Mouse (Mus musculus) intestine, embryonic 15.5 days (tissue): ENCODE results near the gene Tifa. TPM values are rescaled to one million over a fixed set of nuclear protein-coding genes. Genes with fewer than 3 reads are reported as not detected.

Experiments
- ATAC-seq: fragments of 200-750 bp; cut with Nextera tagmentation; 2 replicates; pipeline ENCODE4 v1.8.0; 2017; ENCODE audit warnings: moderate TSS enrichment, moderate library complexity
- H3K27ac ChIP-seq: fragments of 300-500 bp; sonication (generic); 2 replicates; pipeline ENCODE4 v1.5.1; 2015; ENCODE audit warnings: mild to moderate bottlenecking, inconsistent platforms
- H3K27me3 ChIP-seq: fragments of 300-500 bp; sonication (generic); replicated peaks from 2 replicates; pipeline ENCODE4 v1.6.1; 2015; ENCODE audit warnings: inconsistent platforms
- H3K36me3 ChIP-seq: fragments of 300-500 bp; sonication (generic); 2 replicates; pipeline ENCODE4 v1.6.1; 2015; ENCODE audit warnings: inconsistent platforms
- H3K4me1 ChIP-seq: fragments of 300-500 bp; sonication (generic); replicated peaks from 2 replicates; pipeline ENCODE4 v1.6.1; 2015; ENCODE audit warnings: inconsistent platforms
- H3K4me2 ChIP-seq: fragments of 300-500 bp; sonication (generic); replicated peaks from 2 replicates; pipeline ENCODE4 v1.6.1; 2015; ENCODE audit warnings: mild to moderate bottlenecking, inconsistent platforms
- H3K4me3 ChIP-seq: fragments of 300-500 bp; sonication (generic); replicated peaks from 2 replicates; pipeline ENCODE4 v1.5.1; 2015; ENCODE audit warnings: inconsistent platforms
- H3K9ac ChIP-seq: fragments of 300-500 bp; sonication (generic); 2 replicates; pipeline ENCODE4 v1.6.1; 2015; ENCODE audit warnings: inconsistent platforms
- H3K9me3 ChIP-seq: fragments of 300-500 bp; sonication (generic); 2 replicates; pipeline ENCODE4 v1.6.1; 2016; ENCODE audit warnings: inconsistent platforms
- WGBS: fragments of 180-500 bp; shearing (Covaris S2); methylation state at CpG from one replicate; pipeline ENCODE4 v1.1.7; 2015; 5-methylcytosine and 5-hydroxymethylcytosine counted together
- polyA plus RNA-seq: library from polyadenylated mRNA; unstranded; fragments of >200 nt; fragmentation: Nextera tagmentation; extraction: Ambion mirVana; gene quantifications from 2 replicates; pipeline ENCODE4 v1.2.1, GENCODE M21; 2015

Gene Tifa
- polyA plus RNA-seq, 1 experiment from 2014 or later: 24.7 TPM

DNA sequence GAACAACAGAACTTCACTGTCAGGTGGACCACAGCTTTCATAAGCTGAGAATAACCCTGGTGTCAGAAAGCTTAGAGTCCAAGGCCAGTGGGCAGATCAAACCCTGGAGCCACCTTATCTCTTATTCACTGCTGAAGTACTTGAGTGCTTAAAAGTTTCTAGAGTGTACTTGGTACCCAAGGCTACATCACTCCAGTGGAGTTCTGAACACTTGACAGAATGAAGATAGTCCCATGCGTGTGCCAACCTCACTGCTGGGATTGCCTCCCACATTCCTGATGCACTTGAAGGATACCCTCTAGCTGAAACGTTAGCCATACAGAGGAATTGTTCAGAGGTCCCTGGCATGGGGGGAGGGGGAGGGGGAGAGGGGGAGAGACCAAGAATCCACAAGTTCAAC is 92.1 kb downstream of the Tifa start:
- no peak for ATAC-seq

More for the DNA sequence above, 92.1 kb downstream of the Tifa start:
- Histone ChIP-seq H3K9me3 (no peaks in the 10 kb centered on the region), H3K27ac (no peak overlapping the region), H3K4me1 (no peaks in the 10 kb centered on the region), H3K4me2 (no peak overlapping the region), H3K4me3 (no peak overlapping the region), H3K36me3 (no peaks in the 10 kb centered on the region), H3K9ac (no peak overlapping the region), H3K27me3 (no peaks in the 10 kb centered on the region)
- WGBS: 63% methylated on average over 2 of the region's 2 CpGs

Other genes with a start within 250 kb of the Tifa start
- 48.5 and 53.3 TPM in 2 replicates for gene Larp7, start 236.5 kb upstream of the Tifa start, polyA plus RNA-seq
- gene Zgrf1, start 236.3 kb upstream of the Tifa start, polyA plus RNA-seq: 5.2 and 5.4 TPM in 2 replicates
- 0.19 TPM in 1 of 2 replicates, not detected in the other for gene Neurog2, start 156.7 kb upstream of the Tifa start, polyA plus RNA-seq
- 2.1 and 2.5 TPM in 2 replicates for gene Alpk1, start 9.3 kb upstream of the Tifa start, polyA plus RNA-seq
- gene Ap1ar, start 47.7 kb downstream of the Tifa start, polyA plus RNA-seq: 97.5 and 105 TPM in 2 replicates
- 12.3 and 13.4 TPM in 2 replicates for gene Fam241a, start 106.5 kb downstream of the Tifa start, polyA plus RNA-seq